Mouse (Mus musculus): Measurements from ENCODE around the gene Dusp12.

GRCm38 (mm10) chr1:170891646-170892045 lies 6.3 kb upstream of the Dusp12 start:
- TF ChIP-seq POLR2A (IDR thresholded peaks at IDR 0.05; ENCODE audit: low read depth, low read length), result no peak
- no peak for TF ChIP-seq CTCF (conservative IDR thresholded peaks at IDR 0.05; ENCODE audit: insufficient read depth, insufficient read length, low read depth, low read length)

All from kidney, adult 2 months (tissue).